Mouse (Mus musculus) heart, postnatal 0 days (tissue): Measurements from ENCODE around the gene Myo15b.

ENCODE experiments used
- CTCF ChIP-seq: IDR thresholded peaks from 2 replicates; pipeline ENCODE4 v1.5.1; 2016; ENCODE audit warnings: antibody characterized with exemption, control low read depth, low read depth
- EP300 ChIP-seq: IDR thresholded peaks from 2 replicates; pipeline ENCODE4 v1.6.1; 2016; ENCODE audit warnings: antibody characterized with exemption, low read depth

DNA sequence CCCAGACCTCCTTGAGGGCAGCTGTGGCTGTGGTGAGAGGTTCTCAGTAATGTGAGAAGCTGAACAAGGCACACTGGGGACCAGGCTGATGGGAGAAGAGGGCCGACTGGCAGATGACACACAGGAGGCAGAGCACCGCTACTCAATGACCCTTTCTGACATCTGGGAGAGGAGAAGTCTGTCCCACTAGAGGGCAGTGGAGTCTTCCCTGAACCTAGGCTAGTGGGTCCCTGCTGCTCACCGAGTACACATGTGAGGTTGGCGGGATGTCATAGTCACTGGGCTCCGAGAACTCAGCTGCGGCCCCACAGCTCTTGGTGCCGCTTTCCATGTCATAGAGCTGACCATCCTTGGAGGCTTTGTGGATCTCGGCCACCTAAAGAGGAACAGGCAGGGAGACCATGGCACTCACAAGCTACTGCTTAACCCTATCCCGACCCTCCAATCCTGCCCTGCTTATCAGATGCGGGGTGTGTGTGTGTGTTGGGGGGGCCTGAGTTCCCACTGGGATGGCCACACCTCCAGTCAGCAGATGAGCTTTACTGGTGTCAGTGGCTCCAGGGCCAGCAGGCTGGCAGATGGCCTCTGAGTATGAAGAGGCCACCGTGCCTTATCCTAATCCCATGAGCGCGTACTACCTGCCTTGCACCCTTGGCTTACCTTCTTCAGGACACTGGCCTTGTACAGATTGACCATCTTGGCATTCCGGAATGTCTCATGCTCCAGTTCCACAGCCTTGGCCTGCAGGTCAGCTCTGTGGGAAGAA, 36.7 kb downstream of the Myo15b start:
- peak; percentile 78 for TF ChIP-seq CTCF
- TF ChIP-seq EP300, result no peak
